Mouse (Mus musculus): Measurements from ENCODE around the gene Carmil1. TPM values are rescaled to one million over a fixed set of nuclear protein-coding genes. Genes with fewer than 3 reads are reported as not detected.

Carmil1 gene
- polyA plus RNA-seq, 1 experiment from 2014 or later: 50.7 TPM

DNA sequence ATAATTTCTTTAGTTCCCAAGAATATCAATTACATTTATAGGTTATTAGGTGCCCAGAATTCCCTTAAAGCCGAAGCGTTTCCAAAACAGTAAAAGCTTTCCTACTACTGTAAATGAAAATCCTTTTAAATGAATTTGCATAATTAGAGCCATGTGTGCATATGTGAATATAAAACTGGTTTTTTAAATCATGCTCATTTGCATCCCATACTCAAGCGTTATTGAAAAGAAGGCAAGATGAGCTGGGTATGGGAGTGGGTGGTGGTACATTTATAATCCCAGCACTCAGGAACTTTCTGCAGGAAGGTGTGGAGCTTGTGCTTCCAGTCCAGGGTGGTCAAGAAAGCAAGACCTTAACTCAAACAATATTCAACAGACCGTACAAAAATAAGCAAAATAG lies 178.3 kb downstream of the Carmil1 start:
- Histone ChIP-seq H3K9ac (no peak overlapping the region), H3K4me1 (ENCODE audit: insufficient read depth) (no peaks in the 10 kb centered on the region), H3K27ac (ENCODE audit: low read depth) (no peak overlapping the region), H3K36me3 (ENCODE audit: insufficient read depth) (0 out of 2 replicates have a peak, but pooled peaks cover 7% of the 10 kb centered on the region), H3K4me2 (no peak overlapping the region), H3K27me3 (ENCODE audit: insufficient read depth, low read length) (no peaks in the 10 kb centered on the region), H3K9me3 (ENCODE audit: low read depth, low read length) (no peaks in the 10 kb centered on the region), H3K4me3 (ENCODE audit: low read depth, low read length) (no peak overlapping the region)
- no peak for DNase-seq
- no peak for TF ChIP-seq CTCF (IDR thresholded peaks at IDR 0.05; ENCODE audit: low read depth)
- 90% methylated on average over 4 of the region's 4 CpGs for WGBS
- no peak for ATAC-seq (ENCODE audit: insufficient read depth)

DNA sequence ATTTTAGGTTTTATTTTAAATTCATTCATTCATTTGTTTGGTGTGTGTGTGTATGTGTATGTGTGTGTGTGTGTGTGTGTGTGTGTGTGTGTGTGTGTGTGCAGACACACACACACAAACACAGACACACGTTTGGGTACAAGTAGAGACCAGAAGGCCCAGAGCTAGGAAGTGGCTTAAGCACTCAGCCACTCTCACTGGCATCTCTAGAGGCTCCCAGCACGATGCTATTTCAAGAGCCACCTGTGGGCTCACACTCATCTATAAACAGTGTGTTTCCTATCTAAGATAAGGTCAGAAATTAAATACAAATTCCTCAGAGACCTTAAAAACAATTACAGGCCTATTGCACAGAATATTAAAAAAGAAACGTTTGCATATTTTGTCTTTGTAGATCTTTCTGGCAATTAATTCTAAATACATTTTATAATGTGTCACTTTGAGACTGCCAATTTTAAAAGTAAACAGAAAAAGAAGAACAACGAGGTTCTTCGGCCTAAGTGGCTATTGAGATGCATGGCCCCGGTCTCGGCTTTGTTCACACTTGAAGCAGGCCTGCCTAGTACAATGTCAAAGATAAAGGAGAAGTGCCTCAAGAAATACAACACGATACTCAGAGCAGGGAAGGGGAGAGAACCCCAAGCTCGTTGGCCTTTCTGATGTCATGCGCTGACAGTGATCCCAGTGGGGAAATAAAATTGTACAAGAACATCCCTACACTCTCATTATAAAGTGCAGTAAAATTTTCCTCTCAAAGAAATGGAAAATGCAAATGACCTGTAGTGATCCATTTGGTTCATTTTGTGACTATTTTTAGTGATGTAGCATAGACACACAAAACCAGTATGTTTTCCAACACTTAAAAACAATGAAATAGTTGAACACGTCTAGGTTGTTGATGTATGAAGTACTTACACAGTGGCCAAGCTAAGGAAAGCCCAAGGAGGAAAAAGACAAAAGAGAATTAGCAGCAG lies 179.2 kb downstream of the Carmil1 start:
- Histone ChIP-seq H3K4me3 (ENCODE audit: low read depth, low read length) (no peak overlapping the region), H3K27me3 (ENCODE audit: insufficient read depth, low read length) (no peaks in the 10 kb centered on the region), H3K36me3 (ENCODE audit: insufficient read depth) (0 out of 2 replicates have a peak, but pooled peaks cover 7% of the 10 kb centered on the region), H3K27ac (ENCODE audit: low read depth) (no peak overlapping the region), H3K4me1 (ENCODE audit: insufficient read depth) (no peaks in the 10 kb centered on the region), H3K4me2 (no peak overlapping the region), H3K9me3 (ENCODE audit: low read depth, low read length) (no peaks in the 10 kb centered on the region), H3K9ac (no peak overlapping the region)
- 28% methylated on average over 11 of the region's 11 CpGs for WGBS
- no peak for TF ChIP-seq CTCF (IDR thresholded peaks at IDR 0.05; ENCODE audit: low read depth)
- ATAC-seq (ENCODE audit: insufficient read depth) (no peak), DNase-seq (peak; percentile 12)

DNA sequence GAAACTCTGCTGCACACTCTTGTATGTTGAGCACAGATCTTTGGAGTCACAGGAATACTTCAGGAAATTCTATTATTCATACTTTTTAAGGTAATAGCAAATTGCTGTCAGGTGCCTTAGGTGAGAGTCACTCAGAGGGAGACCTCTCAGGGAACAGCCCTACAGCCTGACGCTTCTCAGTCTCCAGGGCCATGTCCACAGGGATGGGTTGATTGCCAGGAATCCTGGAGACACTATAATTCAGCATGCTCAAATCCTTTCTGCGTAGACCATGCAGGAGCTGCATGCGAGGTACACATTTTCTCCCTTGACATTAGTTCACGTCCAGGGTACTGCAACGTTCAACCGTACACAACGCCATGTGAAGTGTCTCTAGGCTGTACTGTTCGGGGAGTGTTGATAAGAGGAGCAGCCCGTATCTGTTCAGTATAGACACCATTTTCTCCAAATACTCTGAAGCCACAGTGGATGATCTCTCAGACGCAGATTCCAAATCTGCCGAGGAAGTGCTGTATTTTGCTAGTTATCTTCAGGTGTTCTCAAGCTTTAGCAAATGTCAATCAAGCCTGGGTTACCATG lies 180.0 kb downstream of the Carmil1 start:
- TF ChIP-seq CTCF (IDR thresholded peaks at IDR 0.05; ENCODE audit: low read depth): no peak
- Histone ChIP-seq H3K4me1 (ENCODE audit: insufficient read depth) (no peaks in the 10 kb centered on the region), H3K27ac (ENCODE audit: low read depth) (no peak overlapping the region)

DNA sequence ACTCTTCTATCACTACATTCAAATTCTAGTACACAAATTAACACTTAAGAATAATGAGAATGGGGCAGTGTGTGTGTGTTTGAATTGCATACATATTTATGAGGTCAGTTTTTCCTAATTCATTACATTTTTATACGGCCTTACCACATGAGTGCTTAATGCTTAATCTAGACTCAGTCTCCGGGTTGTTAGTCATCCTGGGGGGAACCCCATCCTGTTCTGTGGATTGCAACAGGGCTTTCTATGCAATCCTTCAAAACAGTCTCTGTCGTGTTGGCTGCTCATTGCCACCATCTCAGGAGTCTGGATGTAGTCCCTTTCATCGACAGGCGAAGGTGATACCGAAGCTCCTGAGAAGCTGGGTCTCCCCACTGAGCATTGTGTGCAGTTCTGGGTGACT lies 184.0 kb downstream of the Carmil1 start:
- Histone ChIP-seq H3K4me1 (ENCODE audit: insufficient read depth) (no peaks in the 10 kb centered on the region), H3K27me3 (ENCODE audit: insufficient read depth, low read length) (no peaks in the 10 kb centered on the region), H3K9ac (no peak overlapping the region), H3K27ac (ENCODE audit: low read depth) (no peak overlapping the region), H3K4me2 (no peak overlapping the region), H3K36me3 (ENCODE audit: insufficient read depth) (0 out of 2 replicates have a peak, but pooled peaks cover 10% of the 10 kb centered on the region), H3K9me3 (ENCODE audit: low read depth, low read length) (no peaks in the 10 kb centered on the region), H3K4me3 (ENCODE audit: low read depth, low read length) (no peak overlapping the region)
- DNase-seq: no peak
- no peak for TF ChIP-seq CTCF (IDR thresholded peaks at IDR 0.05; ENCODE audit: low read depth)
- WGBS: 86% methylated on average over 6 of the region's 6 CpGs
- ATAC-seq (ENCODE audit: insufficient read depth): no peak

More for the DNA sequence above, 180.0 kb downstream of the Carmil1 start:
- WGBS: 72% methylated on average over 11 of the region's 11 CpGs
- peak; percentile 33 for DNase-seq
- H3K4me3 ChIP-seq (ENCODE audit: low read depth, low read length): no peak overlapping the region
- no peaks in the 10 kb centered on the region for H3K9me3 ChIP-seq (ENCODE audit: low read depth, low read length)
- no peak for ATAC-seq (ENCODE audit: insufficient read depth)
- 0 out of 2 replicates have a peak, but pooled peaks cover 9% of the 10 kb centered on the region for H3K36me3 ChIP-seq (ENCODE audit: insufficient read depth)
- no peak overlapping the region for H3K4me2 ChIP-seq
- H3K27me3 ChIP-seq (ENCODE audit: insufficient read depth, low read length): no peaks in the 10 kb centered on the region
- no peak overlapping the region for H3K9ac ChIP-seq

DNA sequence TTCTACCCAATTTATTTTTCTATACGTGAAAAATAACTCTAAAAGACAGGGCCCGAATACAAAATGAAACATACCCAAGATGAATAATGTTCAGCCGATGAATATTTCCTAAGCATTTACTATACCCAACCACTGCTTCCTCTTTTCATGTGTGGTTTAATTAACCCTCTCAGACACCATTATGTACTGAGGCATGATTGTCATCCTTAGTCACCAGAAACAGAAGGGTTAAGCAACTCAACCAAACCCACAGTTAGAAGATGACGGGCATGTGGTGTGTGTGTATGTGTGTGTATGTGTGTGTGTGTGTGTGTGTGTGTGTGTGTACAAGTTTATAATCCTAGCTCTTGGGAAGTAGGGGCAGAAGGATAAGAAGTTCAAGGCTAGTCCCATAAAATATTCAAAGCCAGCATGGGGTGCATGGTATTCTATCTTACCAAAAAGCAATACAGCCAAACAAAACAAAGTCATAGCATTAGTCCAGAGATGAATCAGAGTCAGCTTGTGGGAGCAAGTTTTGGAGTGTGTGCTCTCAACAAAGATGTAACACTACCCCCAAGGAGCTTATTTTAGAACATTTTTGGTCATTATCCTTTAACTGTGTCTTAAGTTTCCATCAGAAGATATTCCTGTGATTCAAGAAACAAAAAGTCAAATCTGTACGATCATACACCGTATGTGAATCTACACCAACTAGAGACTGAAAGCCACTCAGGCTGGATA lies 185.6 kb downstream of the Carmil1 start:
- H3K4me3 ChIP-seq (ENCODE audit: low read depth, low read length): no peak overlapping the region
- DNase-seq: no peak
- H3K27me3 ChIP-seq (ENCODE audit: insufficient read depth, low read length): no peaks in the 10 kb centered on the region
- H3K27ac ChIP-seq (ENCODE audit: low read depth): no peak overlapping the region
- H3K4me1 ChIP-seq (ENCODE audit: insufficient read depth): no peaks in the 10 kb centered on the region
- TF ChIP-seq CTCF (IDR thresholded peaks at IDR 0.05; ENCODE audit: low read depth): no peak
- no peak overlapping the region for H3K4me2 ChIP-seq
- 87% methylated on average over 6 of the region's 6 CpGs for WGBS
- ATAC-seq (ENCODE audit: insufficient read depth): no peak
- H3K9me3 ChIP-seq (ENCODE audit: low read depth, low read length): no peaks in the 10 kb centered on the region
- no peak overlapping the region for H3K9ac ChIP-seq
- 0 out of 2 replicates have a peak, but pooled peaks cover 10% of the 10 kb centered on the region for H3K36me3 ChIP-seq (ENCODE audit: insufficient read depth)

DNA sequence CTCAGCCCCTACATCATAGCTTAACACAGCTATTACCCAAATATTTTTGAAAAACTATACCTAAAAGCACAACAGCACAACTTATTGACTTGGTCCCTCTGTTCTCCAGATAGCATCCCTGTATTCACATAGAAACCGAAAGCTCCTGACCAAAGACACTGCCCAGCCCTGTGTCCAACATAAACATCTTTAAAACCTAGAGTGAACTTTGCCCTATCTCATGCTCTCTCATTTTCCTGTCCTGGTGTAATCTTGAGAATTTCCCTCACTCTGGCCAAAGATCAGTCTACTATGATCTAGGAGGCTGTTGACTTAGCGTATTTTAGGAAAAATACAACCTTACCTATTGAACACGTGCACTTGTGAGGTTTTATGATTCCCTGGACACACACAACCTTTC lies 187.5 kb downstream of the Carmil1 start:
- Histone ChIP-seq H3K36me3 (ENCODE audit: insufficient read depth) (0 out of 2 replicates have a peak, but pooled peaks cover 10% of the 10 kb centered on the region), H3K4me1 (ENCODE audit: insufficient read depth) (no peaks in the 10 kb centered on the region), H3K4me3 (ENCODE audit: low read depth, low read length) (no peak overlapping the region), H3K9ac (no peak overlapping the region), H3K27ac (ENCODE audit: low read depth) (no peak overlapping the region), H3K4me2 (no peak overlapping the region), H3K9me3 (ENCODE audit: low read depth, low read length) (no peaks in the 10 kb centered on the region), H3K27me3 (ENCODE audit: insufficient read depth, low read length) (no peaks in the 10 kb centered on the region)
- no peak for TF ChIP-seq CTCF (IDR thresholded peaks at IDR 0.05; ENCODE audit: low read depth)
- no peak for DNase-seq
- no peak for ATAC-seq (ENCODE audit: insufficient read depth)
- WGBS: 87% methylated on average over 3 of the region's 3 CpGs
